Mouse (Mus musculus) midbrain, embryonic 14.5 days (tissue): Measurements from ENCODE around the gene Vps53. TPM values are rescaled to one million over a fixed set of nuclear protein-coding genes. Genes with fewer than 3 reads are reported as not detected.

Source experiments
- ATAC-seq: fragments of 200-750 bp; cut with Nextera tagmentation; 2 replicates; pipeline ENCODE4 v1.8.0; 2017; ENCODE audit warnings: moderate number of reproducible peaks, moderate library complexity; ENCODE audit not compliant: low FRiP score, low TSS enrichment
- DNase-seq: peaks from one replicate; pipeline ENCODE4 v3.0.0-alpha.2; 2015
- H3K27ac ChIP-seq: fragments of 300-500 bp; sonication (generic); replicated peaks from 2 replicates; pipeline ENCODE4 v1.5.1; 2014; ENCODE audit warnings: mild to moderate bottlenecking, low read depth, low read length, moderate library complexity
- H3K27me3 ChIP-seq: fragments of 300-500 bp; sonication (generic); 2 replicates; pipeline ENCODE4 v1.6.1; 2014; ENCODE audit warnings: low read length, control low read depth, mixed read lengths; ENCODE audit not compliant: control insufficient read depth, insufficient read depth
- H3K36me3 ChIP-seq: fragments of 300-500 bp; sonication (generic); 2 replicates; pipeline ENCODE4 v1.6.1; 2014; ENCODE audit warnings: low read length, control low read depth; ENCODE audit not compliant: control insufficient read depth, insufficient read depth
- H3K4me1 ChIP-seq: fragments of 300-500 bp; sonication (generic); 2 replicates; pipeline ENCODE4 v1.6.1; 2014; ENCODE audit warnings: mild to moderate bottlenecking, antibody characterized with exemption, low read length, control low read depth; ENCODE audit not compliant: control insufficient read depth, insufficient read depth
- H3K4me2 ChIP-seq: fragments of 300-500 bp; sonication (generic); 2 replicates; pipeline ENCODE4 v1.6.1; 2014; ENCODE audit warnings: mild to moderate bottlenecking, low read length, moderate library complexity
- H3K4me3 ChIP-seq: fragments of 300-500 bp; sonication (generic); replicated peaks from 2 replicates; pipeline ENCODE4 v1.5.1; 2014; ENCODE audit warnings: low read depth, low read length
- H3K9ac ChIP-seq: fragments of 300-500 bp; sonication (generic); replicated peaks from 2 replicates; pipeline ENCODE4 v1.6.1; 2014; ENCODE audit warnings: mild to moderate bottlenecking, low read length, moderate library complexity
- H3K9me3 ChIP-seq: fragments of 300-500 bp; sonication (generic); 2 replicates; pipeline ENCODE4 v1.6.1; 2016; ENCODE audit warnings: low read length, control low read depth, mixed read lengths; ENCODE audit not compliant: control insufficient read depth
- WGBS: fragments of 180-500 bp; shearing (Covaris S2); extraction: QIAGEN DNeasy Blood & Tissue Kit; methylation state at CpG from one replicate; pipeline ENCODE4 v1.1.7; 2014; 5-methylcytosine and 5-hydroxymethylcytosine counted together
- polyA plus RNA-seq: library from polyadenylated mRNA; unstranded; fragments of >200 nt; fragmentation: Nextera tagmentation; extraction: Ambion mirVana; gene quantifications from 2 replicates; pipeline ENCODE4 v1.2.1, GENCODE M21; 2014

Gene Vps53
- polyA plus RNA-seq, 1 experiment from 2014 or later: 66.8 TPM

DNA sequence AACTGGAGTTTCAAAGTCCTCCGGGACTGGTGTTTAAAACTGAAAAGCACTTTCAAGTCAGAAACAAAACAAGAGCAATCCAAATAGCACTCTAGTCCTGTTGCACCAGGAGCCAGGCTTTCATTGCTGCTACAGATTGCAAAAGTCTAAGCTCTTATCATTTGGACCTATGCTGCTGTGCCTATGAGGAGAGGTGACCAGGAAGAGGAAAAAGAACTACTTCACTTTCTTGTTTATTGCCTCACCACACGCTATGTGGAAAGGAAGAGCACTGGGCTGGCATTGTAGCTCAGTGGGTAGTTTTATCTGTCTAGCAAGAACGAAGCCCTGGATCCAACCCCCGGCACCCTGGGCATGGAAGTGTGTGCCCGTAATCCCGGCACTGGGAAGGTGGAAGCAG is 146.1 kb downstream of the Vps53 start:
- no peaks in the 10 kb centered on the region for H3K9me3 ChIP-seq
- H3K4me1 ChIP-seq: no peaks in the 10 kb centered on the region
- no peaks in the 10 kb centered on the region for H3K36me3 ChIP-seq
- no peak overlapping the region for H3K4me3 ChIP-seq
- H3K27ac ChIP-seq: no peak overlapping the region
- no peak overlapping the region for H3K9ac ChIP-seq
- DNase-seq (no peak), ATAC-seq (no peak)
- H3K27me3 ChIP-seq: no peaks in the 10 kb centered on the region
- H3K4me2 ChIP-seq: no peak overlapping the region
- WGBS: 73% methylated on average over 6 of the region's 6 CpGs

DNA sequence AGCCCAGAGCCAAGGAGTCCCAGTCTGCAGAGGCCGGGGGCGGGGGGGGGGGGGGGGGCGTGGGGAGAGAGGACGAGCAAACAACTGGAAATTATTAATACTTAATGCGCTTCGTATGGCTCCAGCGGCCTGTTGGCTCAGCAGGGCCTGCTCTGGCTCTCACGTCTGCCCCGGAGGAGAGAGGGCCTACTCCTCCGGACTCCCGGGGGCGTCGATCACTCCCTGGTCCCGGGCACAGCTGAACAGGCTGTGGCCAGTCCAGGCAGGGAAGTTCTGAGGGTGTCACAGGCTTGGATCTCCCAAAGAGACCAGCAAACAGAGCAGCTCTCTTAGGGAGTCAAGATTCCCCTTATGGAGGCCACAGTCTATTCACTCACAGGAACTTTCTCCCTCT is 151.4 kb downstream of the Vps53 start:
- 0% methylated on average over 14 of the region's 14 CpGs for WGBS

GRCm38 (mm10) chr11:76027139-76028071 is 152.0 kb downstream of the Vps53 start, which contains the start of gene Rflnb:
Rflnb (minus strand) TSS chr11:76027782.
- Histone ChIP-seq H3K4me2 (peak within 1 kb of the TSS; percentile 92), H3K9ac (peak within 1 kb of the TSS; percentile 60), H3K4me3 (peak within 1 kb of the TSS; percentile 57), H3K9me3 (no peaks in the 10 kb centered on the region), H3K27ac (no peak within 1 kb of the TSS), H3K4me1 (peaks cover 11% of the 10 kb centered on the region), H3K36me3 (no peaks in the 10 kb centered on the region), H3K27me3 (no peaks in the 10 kb centered on the region; the same call in none of the 2 replicates)
- DNase-seq (peak; percentile 86), ATAC-seq (peak; percentile 77)
- WGBS: under 1% methylated on average over 98 of the region's 112 CpGs

More for the DNA sequence above, 151.4 kb downstream of the Vps53 start:
- ATAC-seq: 0 out of 2 replicates have a peak, but pooled peaks have one; percentile 2
- peak overlapping the region; percentile 92 for H3K4me2 ChIP-seq
- H3K27me3 ChIP-seq: no peaks in the 10 kb centered on the region; the same call in none of the 2 replicates
- H3K27ac ChIP-seq: no peak overlapping the region
- peak; percentile 45 for DNase-seq
- peak overlapping the region; percentile 57 for H3K4me3 ChIP-seq
- peak overlapping the region; percentile 60 for H3K9ac ChIP-seq
- H3K36me3 ChIP-seq: no peaks in the 10 kb centered on the region
- peaks cover 11% of the 10 kb centered on the region for H3K4me1 ChIP-seq
- H3K9me3 ChIP-seq: no peaks in the 10 kb centered on the region

DNA sequence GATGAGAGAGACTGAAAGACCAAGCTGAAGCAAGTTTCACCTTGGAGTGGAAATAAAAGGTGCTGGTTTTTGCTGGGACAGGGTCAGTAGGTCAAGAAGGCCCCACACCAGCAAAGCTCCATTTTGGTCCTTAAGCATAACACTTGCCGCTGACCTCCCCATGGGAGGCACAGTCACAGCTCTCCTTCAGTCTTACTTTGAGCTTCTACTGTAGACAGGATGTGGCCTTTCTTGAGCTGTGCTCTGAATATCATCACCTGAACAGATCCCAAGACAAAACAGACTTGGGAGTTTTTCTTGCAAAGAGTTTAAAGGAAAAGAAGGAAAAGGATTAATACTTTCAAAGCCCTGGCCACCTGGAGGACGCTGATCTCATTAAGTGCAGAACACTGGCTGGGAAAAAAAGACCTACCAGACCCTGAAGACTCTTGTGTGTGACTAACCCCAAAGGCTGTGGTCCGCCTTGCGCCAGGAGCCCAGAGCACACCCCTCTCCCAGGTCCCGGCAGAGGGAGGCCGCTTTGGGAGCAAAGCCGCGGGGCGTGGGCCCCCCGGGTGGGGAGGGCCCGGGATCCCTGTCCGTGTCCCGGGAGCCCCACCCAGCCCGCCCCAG is 152.8 kb downstream of the Vps53 start:
- DNase-seq (peak; percentile 31), ATAC-seq (no peak)
- H3K4me1 ChIP-seq: peaks cover 11% of the 10 kb centered on the region
- no peak overlapping the region for H3K27ac ChIP-seq
- peak overlapping the region; percentile 92 for H3K4me2 ChIP-seq
- H3K36me3 ChIP-seq: no peaks in the 10 kb centered on the region
- H3K9me3 ChIP-seq: no peaks in the 10 kb centered on the region
- H3K9ac ChIP-seq: no peak overlapping the region
- no peaks in the 10 kb centered on the region; the same call in none of the 2 replicates for H3K27me3 ChIP-seq
- 3% methylated on average over 14 of the region's 14 CpGs for WGBS
- H3K4me3 ChIP-seq: peak overlapping the region; percentile 57

- no peak overlapping the region for H3K27ac ChIP-seq
- DNase-seq: no peak
- no peak overlapping the region for H3K9ac ChIP-seq
- no peaks in the 10 kb centered on the region for H3K9me3 ChIP-seq
- no peak overlapping the region for H3K4me2 ChIP-seq
- no peak for ATAC-seq
- no peaks in the 10 kb centered on the region for H3K36me3 ChIP-seq
- H3K4me1 ChIP-seq: peaks cover 11% of the 10 kb centered on the region
- H3K27me3 ChIP-seq: no peaks in the 10 kb centered on the region; the same call in none of the 2 replicates
- no peak overlapping the region for H3K4me3 ChIP-seq
- 61% methylated on average over 7 of the region's 7 CpGs for WGBS
These were observed 154.3 kb downstream of the Vps53 start for GRCm38 (mm10) chr11:76025080-76025583.

DNA sequence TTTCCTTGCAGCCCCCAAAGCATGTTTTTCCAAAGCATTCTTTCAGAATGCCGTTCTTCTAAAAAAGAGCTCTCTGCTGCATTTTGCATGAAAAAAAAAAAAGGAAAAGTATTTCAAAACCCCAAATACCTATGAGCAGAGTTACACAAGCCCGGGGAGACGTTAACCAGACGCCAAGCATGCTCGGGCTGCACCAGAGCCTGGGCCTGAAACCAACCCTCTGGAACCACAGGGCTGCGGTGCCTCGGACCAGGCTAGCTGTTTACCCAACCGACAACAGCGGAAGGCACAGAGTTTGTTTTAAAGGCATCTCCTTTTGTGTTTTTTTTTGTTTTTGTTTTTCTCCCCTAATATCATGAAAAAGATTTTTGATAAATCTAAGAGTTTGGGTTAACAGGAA is 158.5 kb downstream of the Vps53 start:
- Histone ChIP-seq H3K9ac (no peak overlapping the region), H3K36me3 (no peaks in the 10 kb centered on the region), H3K27ac (no peak overlapping the region), H3K27me3 (no peaks in the 10 kb centered on the region), H3K4me3 (no peak overlapping the region), H3K9me3 (no peaks in the 10 kb centered on the region), H3K4me2 (no peak overlapping the region), H3K4me1 (no peaks in the 10 kb centered on the region)
- DNase-seq (no peak), ATAC-seq (no peak)
- WGBS: 85% methylated on average over 9 of the region's 9 CpGs

DNA sequence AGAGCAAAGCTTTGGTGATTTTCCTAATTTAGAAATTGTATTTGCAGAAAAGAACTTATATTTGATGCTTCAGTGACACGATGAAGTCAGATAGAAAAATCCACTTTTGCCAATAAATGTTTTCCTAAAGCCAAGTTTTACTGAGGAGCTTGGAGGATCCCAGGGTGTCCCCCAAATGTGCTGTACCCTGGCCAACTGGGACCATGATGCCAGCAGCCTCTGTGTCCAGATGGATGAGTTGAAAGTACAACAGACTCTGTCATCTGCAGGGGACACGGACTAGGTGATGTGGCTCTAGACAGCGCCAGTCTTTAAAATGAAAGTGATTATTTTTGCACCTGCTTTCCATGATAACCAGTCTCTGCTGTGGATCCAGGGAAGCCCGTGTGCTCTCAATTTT is 159.6 kb downstream of the Vps53 start:
- no peaks in the 10 kb centered on the region for H3K27me3 ChIP-seq
- no peak for DNase-seq
- H3K9ac ChIP-seq: no peak overlapping the region
- no peak for ATAC-seq
- WGBS: 89% methylated on average over 4 of the region's 4 CpGs
- H3K36me3 ChIP-seq: no peaks in the 10 kb centered on the region
- H3K4me1 ChIP-seq: no peaks in the 10 kb centered on the region
- no peaks in the 10 kb centered on the region for H3K9me3 ChIP-seq
- no peak overlapping the region for H3K4me2 ChIP-seq
- H3K4me3 ChIP-seq: no peak overlapping the region
- H3K27ac ChIP-seq: no peak overlapping the region

- no peaks in the 10 kb centered on the region for H3K27me3 ChIP-seq
- no peak overlapping the region for H3K27ac ChIP-seq
- DNase-seq (no peak), ATAC-seq (no peak)
- H3K4me2 ChIP-seq: no peak overlapping the region
- 85% methylated on average over 4 of the region's 4 CpGs for WGBS
- H3K4me1 ChIP-seq: no peaks in the 10 kb centered on the region
- H3K4me3 ChIP-seq: no peak overlapping the region
- no peaks in the 10 kb centered on the region for H3K9me3 ChIP-seq
- no peak overlapping the region for H3K9ac ChIP-seq
- no peaks in the 10 kb centered on the region for H3K36me3 ChIP-seq
These were observed 163.6 kb downstream of the Vps53 start for GRCm38 (mm10) chr11:76015814-76016213.
